Mouse (Mus musculus): Measurements from ENCODE around the gene Prl8a1.

Gene Prl8a1

GRCm38 (mm10) chr13:27582071-27582470, at the start of gene Prl8a1:
Gene Prl8a1, minus strand, starts transcription at chr13:27582171.
- no peak for DNase-seq (ENCODE audit: low spot score)

GRCm38 (mm10) chr13:27610482-27610881, 28.5 kb upstream of the Prl8a1 start, which contains the start of gene Prl7b1:
Gene Prl7b1, minus strand, starts transcription at chr13:27610582.
- DNase-seq (ENCODE audit: low spot score): no peak

- no peak for DNase-seq (ENCODE audit: low spot score)
Observed at GRCm38 (mm10) chr13:27564506-27564905, 17.5 kb downstream of the Prl8a1 start, which contains the start of gene Prl8a9. Gene Prl8a9, minus strand, starts transcription at chr13:27564606.

- DNase-seq (ENCODE audit: low spot score): no peak
Observed at GRCm38 (mm10) chr13:27553336-27553735, 28.6 kb downstream of the Prl8a1 start.

Measured in spleen, adult 12 weeks (tissue).